Mouse (Mus musculus) midbrain, embryonic 11.5 days (tissue): ENCODE data around the gene Tln2. TPM values are rescaled to one million over a fixed set of nuclear protein-coding genes. Genes with fewer than 3 reads are reported as not detected.
A peak's percentile ranks its signal among the peaks of the same experiment; 100 is the strongest.

Experiments used
- ATAC-seq: fragments of 200-750 bp; cut with Nextera tagmentation; 2 replicates; pipeline ENCODE4 v1.8.0; 2017; ENCODE audit warnings: moderate TSS enrichment, moderate library complexity; ENCODE audit not compliant: low FRiP score
- DNase-seq: peaks from one replicate; pipeline ENCODE4 v3.0.0; 2015; ENCODE audit warnings: low spot score; ENCODE audit errors: missing footprints
- H3K27ac ChIP-seq: fragments of 300-500 bp; sonication (generic); 2 replicates; pipeline ENCODE4 v1.5.1; 2014; ENCODE audit warnings: low read depth, low read length
- H3K27me3 ChIP-seq: fragments of 300-500 bp; sonication (generic); 2 replicates; pipeline ENCODE4 v1.6.1; 2014; ENCODE audit warnings: mild to moderate bottlenecking, low read length, moderate library complexity, mixed read lengths; ENCODE audit not compliant: control insufficient read depth, insufficient read depth
- H3K36me3 ChIP-seq: fragments of 300-500 bp; sonication (generic); 2 replicates; pipeline ENCODE4 v1.6.1; 2014; ENCODE audit warnings: mild to moderate bottlenecking, low read length, moderate library complexity, mixed read lengths; ENCODE audit not compliant: control insufficient read depth, insufficient read depth
- H3K4me1 ChIP-seq: fragments of 300-500 bp; sonication (generic); 2 replicates; pipeline ENCODE4 v1.6.1; 2014; ENCODE audit warnings: low read length; ENCODE audit not compliant: control insufficient read depth, insufficient read depth
- H3K4me2 ChIP-seq: fragments of 300-500 bp; sonication (generic); 2 replicates; pipeline ENCODE4 v1.6.1; 2014; ENCODE audit warnings: mild to moderate bottlenecking, moderate library complexity
- H3K4me3 ChIP-seq: fragments of 300-500 bp; sonication (generic); 2 replicates; pipeline ENCODE4 v1.5.1; 2014; ENCODE audit warnings: low read depth, low read length
- H3K9ac ChIP-seq: fragments of 300-500 bp; sonication (generic); 2 replicates; pipeline ENCODE4 v1.6.1; 2014; ENCODE audit warnings: low read length
- H3K9me3 ChIP-seq: fragments of 300-500 bp; sonication (generic); 2 replicates; pipeline ENCODE4 v1.6.1; 2016; ENCODE audit warnings: low read length; ENCODE audit not compliant: control insufficient read depth
- WGBS: fragments of 180-500 bp; shearing (Covaris S2); extraction: QIAGEN DNeasy Blood & Tissue Kit; methylation state at CpG from one replicate; pipeline ENCODE4 v1.1.7; 2014; 5-methylcytosine and 5-hydroxymethylcytosine counted together
- microRNA counts: library from miRNA; unstranded; fragments of <30 nt; microRNA quantifications from one replicate; lab custom pipeline; 2015
- microRNA-seq: library from miRNA; unstranded; fragments of <30 nt; microRNA quantifications from one replicate; pipeline ENCODE4, GENCODE M21; 2017
- polyA plus RNA-seq: library from polyadenylated mRNA; unstranded; fragments of >200 nt; fragmentation: Nextera tagmentation; extraction: Ambion mirVana; gene quantifications from 2 replicates; pipeline ENCODE4 v1.2.1, GENCODE M21; 2014

The Tln2 gene
- polyA plus RNA-seq, 1 experiment from 2014 or later = 17.9 TPM

- DNase-seq (no peak), ATAC-seq (no peak)
- Histone ChIP-seq H3K4me3 (no peak overlapping the region), H3K27ac (no peak overlapping the region), H3K9ac (no peak overlapping the region), H3K4me2 (no peak overlapping the region), H3K4me1 (no peaks in the 10 kb centered on the region), H3K36me3 (no peaks in the 10 kb centered on the region), H3K27me3 (no peaks in the 10 kb centered on the region), H3K9me3 (no peaks in the 10 kb centered on the region; the same call in 1 of the 2 replicates)
- WGBS = 74% methylated on average over 3 of the region's 3 CpGs
Measured at GRCm38 (mm10) chr9:67170047-67170446, 389.5 kb downstream of the Tln2 start.

MicroRNA genes within 50 kb of the gene (microRNA counts, 519-probe panel; counts per million panel counts)
- microRNA mmu-miR-190 (lab: Ali Mortazavi, UCI) = not detected

Small RNA genes within 50 kb of the gene (microRNA-seq; reads per million reads assigned to microRNA genes)
- 108 reads per million, percentile 54 among the genes with 10 or more reads in this experiment for gene Mir190a

Other genes starting within 250 kb of the Tln2 start
- not detected in 2 replicates for gene C2cd4b, start 199.7 kb upstream of the Tln2 start, polyA plus RNA-seq